Mouse (Mus musculus) right cerebral cortex, postnatal 10 days (tissue): ENCODE results near the gene Slc2a5.

ENCODE experiments used
- DNase-seq, 2 experiments: peaks; one replicate each; pipeline ENCODE4 v3.0.0; 2021; ENCODE audit warnings: low spot score in 2 of 2

The Slc2a5 gene

DNA sequence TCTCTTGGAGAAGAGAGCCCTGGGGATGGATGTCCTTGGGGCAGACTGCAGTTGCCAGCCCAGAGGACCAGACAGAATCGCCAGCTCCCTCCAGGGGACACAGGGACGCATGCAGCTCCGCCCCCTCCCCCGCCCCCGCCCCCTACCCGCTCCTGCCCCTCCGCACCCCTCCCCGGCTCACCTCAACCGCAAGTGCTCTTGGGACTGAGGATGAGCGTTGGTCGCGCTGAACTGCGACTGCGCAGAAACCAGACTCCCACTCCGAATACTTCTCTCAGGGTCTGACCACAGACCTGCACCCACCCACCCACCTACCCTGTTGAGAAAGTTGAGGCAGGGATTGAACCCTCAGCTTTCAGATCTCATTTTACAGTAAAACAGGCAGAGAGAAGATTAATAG lies at the start of gene Slc2a5:
Slc2a5 (plus strand) TSS at position 229 of the 400 bp plus-strand sequence.
- no peak for DNase-seq

DNA sequence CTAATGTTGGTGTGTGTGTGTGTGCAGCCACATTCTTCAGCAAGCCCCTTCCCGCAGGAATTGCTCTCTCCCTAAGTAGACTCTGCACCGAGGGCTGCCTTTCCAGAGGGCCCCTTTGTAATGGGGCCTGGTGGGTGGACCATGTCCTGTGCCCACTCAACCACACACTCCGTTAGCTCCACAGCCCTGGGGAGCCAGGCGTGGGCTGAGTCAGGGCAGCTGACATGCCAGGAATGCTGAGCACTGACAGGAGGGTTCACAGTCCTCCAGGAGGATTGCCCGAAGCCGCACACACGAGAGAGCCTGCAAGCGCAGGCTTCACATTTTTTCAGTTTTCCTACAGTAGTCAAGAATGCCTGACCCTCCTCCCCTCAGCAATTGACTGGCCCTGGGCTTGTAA lies 48.9 kb upstream of the Slc2a5 start:
- DNase-seq: no peak

DNA sequence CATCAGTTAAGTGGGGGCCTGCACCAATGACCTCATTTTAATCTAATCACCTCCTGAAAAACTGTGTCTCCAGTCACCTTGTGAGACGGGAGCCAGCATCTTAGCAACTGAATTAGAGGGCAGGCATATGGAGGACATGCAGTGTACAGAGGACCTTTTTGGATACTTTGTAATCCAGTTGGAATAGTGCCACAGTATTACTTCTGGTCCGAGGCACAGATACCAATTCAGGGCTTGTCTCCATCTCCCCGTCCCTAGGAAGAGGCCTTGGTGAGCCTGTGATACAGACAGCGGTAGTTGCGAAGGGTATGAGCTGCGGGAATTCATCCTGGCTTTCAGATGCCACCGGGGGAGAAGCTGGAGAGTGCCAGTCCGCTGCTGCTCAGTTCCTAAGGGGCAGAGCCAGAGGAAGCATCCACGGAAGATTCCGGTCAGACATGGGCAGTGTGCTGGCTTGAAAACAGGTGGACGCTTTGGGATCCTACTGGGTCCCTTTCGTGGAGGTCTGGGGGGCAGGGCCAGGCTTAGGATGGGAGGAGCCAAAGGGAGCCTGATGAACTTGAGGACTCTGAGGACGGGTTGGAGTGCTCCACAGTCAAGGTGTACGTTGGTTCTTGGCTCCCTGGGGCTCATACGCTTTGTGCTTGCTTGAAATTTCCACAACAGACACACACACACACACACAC lies 46.5 kb upstream of the Slc2a5 start:
- DNase-seq: no peak

DNA sequence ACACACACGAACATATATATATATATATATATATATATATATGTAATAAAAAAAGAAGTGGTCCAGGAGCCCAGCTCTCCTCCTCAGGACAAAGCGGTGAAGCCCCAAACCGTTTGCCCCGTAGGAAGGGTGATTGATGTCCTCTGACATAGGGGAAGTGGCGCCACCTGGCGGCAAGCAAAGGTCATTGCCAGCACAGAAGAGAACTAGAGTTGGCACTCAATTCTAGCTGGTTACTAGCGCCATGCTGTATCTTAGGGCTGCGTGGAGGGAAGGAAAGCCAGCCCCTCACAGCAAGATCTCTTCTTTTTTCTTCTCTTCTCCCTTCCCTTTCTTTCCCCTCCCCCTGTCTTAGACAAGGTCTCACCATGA lies 46.0 kb upstream of the Slc2a5 start:
- DNase-seq: peak in 1 of 2 experiments; percentile 56

DNA sequence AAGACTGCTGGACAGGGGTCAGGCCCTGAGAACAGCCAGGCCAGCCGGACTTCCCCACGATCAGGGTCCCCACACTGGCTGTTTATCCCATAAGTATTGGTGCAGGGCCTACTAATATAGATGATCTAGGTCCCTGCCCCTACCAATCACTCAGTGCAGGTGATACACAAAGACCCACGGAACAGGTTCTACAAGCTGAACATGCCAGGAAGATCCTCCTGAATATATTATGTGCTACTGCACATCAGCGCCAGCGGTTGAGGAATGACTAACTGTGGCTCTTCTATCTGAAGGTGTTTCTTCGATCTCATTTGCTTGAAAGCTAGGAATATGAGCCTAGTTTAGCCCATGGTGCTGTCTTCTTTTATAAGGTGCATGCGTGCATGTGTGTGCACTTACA lies 43.7 kb upstream of the Slc2a5 start:
- DNase-seq: no peak

DNA sequence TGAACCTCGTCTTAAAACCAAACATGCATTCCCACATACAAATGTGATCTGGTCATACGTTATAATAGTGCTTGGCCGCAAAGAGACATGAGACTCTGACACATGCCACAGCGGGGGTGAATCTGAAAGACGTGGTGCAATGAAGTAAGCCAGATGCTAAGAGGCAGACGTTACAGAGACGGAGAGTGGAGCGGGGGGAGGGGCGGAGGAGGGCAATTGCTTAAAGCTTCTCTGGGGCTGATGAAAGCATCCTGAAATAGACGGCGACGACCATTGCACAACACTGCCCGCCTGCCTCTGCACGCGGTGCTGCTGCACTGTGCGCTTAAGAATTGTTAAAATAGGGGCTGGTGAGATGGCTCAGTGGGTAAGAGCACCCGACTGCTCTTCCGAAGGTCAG lies 42.9 kb upstream of the Slc2a5 start:
- DNase-seq: no peak

DNA sequence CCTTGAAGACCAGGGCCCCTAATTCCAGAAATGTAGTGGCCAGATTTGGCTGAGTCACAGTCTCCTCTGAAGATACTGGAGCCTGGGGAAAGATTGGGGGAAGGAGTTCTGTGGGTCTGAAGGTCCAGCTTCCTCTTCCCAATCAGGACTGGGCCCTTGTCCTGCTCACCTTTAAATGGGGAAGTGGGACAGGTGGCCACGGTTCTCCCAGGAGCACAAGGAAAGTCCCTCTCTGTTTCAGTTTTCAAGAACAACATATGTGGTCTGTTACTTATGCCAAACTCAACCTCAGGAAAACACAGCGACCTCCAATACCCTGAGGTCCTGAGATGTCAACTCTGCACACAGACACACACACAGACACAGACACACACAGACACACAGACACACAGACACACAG lies 40.4 kb upstream of the Slc2a5 start:
- no peak for DNase-seq

DNA sequence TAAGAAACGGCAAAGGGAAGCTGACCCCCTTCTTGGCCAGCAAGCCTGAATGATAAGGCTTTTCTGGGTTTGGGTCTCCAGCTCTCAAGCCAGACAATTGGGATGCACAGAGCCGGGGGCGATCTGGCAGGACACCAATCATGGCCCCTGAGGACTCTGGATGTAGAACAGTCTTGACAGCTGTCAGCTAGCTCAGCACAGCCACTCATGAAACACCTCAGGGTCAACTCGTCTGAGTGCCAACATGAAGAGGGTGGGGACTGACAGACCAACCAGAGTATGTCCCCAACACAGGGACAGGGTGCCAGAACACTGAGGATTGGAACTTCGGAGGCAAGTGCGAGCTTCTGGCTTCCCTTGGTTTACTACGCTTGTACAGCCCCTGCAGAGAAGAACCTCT lies 39.8 kb upstream of the Slc2a5 start:
- no peak for DNase-seq

DNA sequence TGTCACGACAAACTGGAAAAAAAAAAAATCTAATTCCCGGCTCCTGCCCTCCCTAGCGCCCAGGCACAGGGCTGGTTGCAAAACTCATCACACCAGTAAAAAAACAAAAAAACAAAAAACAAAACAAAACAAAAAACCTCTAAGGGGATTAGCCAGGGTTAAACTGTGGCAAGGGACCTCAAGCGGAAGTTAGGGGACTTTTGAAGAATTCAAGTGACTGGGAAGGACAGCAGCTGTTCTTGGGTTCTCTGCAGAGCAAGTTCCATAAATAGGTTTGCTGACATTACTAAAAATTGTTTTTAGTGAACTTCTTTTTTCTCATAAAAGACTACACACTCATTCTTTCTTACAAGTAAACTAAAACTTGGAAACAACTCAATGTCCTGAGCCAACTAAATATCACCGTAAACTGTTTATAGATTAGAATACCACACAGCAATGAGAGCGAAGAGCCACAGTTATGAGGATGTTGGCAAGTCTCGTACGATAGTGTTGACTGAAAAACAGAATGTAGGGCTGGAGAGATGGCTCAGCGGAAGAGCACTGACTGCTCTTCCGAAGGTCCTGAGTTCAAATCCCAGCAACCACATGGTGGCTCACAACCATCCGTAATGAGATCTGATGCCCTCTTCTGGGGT lies 38.6 kb upstream of the Slc2a5 start:
- DNase-seq: no peak

DNA sequence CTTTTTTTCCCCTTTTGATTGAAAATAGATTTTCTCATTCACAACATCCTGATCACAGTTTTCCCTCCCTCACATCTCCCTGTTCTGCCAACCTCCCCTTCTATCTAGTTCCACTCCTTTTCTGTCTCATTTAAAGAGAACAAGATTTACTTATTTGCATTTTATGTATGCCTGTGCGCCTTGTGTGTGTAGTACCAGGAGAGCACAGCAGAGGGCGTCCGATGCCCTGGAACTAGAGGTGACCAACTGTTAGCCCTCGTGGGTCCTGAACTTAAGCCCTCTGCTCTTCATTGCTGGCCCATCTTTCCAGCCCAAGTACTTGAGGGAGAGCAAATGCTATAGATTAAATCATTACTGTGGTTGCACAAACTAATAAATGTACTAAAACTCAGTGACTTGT lies 33.7 kb upstream of the Slc2a5 start:
- no peak for DNase-seq

DNA sequence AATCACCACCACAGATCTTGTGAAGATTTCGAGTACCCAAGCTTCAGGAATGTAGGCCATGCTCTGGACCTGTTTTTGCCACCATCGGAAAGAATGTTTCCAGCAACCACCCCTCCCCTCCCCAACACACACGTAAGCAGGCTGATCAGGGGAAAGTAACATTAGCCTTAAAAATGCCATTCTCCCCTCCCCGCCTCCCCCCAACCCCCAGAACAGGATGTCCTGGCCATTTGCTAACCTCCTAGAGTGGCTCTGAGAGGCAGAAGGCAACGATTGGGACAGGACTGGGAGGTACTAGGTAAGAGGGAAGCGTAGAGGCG lies 32.3 kb upstream of the Slc2a5 start:
- no peak for DNase-seq

DNA sequence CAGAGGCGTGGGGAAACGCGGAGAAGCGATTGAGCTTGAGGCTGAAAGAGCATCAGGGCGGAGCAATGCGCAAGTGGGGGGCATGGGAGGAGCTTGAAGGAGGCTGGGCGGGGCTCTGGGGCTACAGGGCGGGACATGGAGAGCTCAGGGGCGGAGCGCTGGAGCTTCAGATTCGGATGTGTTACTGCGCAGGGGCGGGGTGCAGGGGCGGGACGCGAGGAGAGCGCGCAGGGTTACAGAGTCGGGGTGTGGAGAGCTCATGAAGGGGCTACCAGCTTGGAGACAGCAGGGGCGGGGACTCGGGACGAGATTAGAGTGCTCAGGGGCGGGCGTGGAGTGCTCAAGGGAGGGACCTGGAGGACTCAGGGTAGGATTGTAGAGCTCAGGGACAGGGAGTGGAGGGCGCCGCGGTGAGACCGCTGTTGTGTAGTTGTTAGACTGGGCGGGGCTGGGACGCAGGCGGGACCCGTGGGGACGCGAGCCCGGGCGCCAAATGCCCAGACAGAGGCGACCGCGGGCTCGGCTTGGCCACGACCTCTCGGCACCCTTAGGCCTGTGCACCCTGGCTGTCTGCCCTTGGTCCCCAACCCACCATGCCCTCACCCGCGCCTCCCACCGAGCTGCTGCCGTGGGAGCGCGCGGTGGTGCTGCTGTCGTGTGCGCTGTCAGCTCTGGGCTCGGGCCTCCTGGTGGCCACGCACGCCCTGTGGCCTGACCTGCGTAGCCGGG lies 31.8 kb upstream of the Slc2a5 start, which contains the start of gene Gpr157:
Gpr157 (plus strand) TSS at position 205 of the 729 bp plus-strand sequence.
- peak; percentile 92 for DNase-seq

DNA sequence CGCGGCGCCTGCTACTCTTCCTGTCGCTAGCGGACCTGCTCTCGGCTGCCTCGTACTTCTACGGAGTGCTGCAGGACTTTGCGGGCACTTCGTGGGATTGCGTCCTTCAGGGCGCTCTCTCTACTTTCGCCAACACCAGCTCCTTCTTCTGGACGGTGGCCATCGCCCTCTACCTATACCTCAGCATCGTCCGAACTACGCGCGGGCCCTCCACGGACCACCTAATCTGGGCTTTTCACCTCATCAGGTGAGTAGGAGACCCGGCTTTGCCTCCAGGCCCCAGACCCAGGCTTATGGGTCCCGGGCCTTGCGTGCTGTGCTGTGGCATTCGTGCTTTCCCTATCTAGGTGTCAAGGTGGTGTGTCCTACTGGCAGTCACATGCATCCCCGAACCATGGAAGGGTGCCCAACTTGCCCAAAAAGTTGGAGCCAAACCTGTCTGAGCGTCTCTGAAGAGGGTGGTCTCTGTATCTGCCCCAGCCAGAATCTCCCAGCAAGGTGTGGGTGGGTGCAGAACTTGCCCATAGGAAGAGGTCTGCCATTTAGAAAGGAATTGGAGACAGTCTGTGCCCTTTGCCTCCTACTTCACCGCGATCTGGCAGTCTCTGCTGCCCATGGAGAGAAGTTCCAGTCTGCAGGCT lies 31.1 kb upstream of the Slc2a5 start:
- peak in 1 of 2 experiments; percentile 35 for DNase-seq

DNA sequence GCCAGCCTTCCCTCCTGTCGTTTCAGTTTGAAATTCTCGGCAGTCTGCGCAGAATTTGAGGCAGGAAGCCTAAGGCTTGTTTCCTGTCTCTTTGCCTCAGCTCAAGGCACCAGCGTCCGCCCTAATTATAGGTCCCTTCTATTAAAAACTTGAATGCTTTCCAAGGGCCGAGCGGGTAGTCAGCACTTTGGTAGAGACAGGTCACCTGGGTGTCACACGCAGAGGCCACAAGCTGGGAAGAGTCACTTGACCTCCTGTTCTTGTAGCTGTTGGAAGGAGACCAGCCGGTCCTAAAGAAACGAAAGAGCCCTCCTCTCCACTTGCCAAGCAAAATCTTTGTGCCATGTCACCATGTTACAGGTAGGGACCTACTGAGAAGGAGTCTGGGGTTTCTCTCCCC lies 30.0 kb upstream of the Slc2a5 start:
- no peak for DNase-seq

DNA sequence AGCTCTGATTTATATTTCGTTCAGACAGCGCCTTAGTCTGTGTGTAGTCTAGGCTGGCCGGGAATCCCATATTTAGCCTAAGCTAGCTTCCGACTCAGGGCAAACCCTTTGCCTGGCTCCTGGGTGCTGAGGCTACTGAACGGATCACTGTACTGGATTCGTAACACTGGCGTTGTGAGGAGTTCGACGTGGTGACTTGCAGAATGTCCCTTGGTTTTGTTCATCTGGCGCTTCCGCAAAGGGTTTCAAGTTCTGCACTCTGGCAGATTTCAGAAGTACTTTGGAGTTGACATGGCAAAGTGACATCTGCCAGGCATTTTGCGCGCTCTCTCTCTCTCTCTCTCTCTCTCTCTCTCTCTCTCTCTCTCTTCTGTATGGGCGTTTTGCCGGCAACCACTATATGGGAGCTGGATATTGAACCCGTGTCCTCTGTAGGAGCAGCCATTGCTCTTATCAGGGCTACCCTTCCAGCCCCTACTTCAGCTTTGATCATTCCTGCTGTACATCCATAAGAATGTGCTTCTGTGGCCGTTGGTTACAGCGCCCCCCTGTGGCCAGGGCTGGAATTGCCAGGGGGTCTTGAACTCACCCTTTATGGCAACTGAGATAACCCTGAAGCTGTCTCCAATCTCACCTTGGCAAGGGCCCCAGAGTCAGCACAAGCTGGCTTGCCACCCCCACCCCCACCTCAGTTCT lies 27.0 kb upstream of the Slc2a5 start:
- no peak for DNase-seq

DNA sequence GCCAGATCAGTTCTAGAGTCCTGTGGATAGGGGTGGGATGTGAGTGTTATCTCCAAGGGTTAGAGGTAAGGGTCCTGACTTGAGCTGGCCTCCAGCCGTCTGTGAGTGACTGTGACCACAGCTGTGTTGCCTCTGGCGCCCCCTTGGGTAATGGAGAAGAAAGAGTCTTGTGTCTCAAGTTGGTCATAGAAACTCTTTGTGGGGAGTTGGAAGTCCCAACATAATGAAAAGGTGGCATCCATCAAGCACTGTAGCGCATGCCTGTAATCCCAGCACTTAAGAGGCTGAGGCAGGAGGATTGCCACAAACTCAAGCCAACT lies 26.5 kb upstream of the Slc2a5 start:
- DNase-seq: no peak

DNA sequence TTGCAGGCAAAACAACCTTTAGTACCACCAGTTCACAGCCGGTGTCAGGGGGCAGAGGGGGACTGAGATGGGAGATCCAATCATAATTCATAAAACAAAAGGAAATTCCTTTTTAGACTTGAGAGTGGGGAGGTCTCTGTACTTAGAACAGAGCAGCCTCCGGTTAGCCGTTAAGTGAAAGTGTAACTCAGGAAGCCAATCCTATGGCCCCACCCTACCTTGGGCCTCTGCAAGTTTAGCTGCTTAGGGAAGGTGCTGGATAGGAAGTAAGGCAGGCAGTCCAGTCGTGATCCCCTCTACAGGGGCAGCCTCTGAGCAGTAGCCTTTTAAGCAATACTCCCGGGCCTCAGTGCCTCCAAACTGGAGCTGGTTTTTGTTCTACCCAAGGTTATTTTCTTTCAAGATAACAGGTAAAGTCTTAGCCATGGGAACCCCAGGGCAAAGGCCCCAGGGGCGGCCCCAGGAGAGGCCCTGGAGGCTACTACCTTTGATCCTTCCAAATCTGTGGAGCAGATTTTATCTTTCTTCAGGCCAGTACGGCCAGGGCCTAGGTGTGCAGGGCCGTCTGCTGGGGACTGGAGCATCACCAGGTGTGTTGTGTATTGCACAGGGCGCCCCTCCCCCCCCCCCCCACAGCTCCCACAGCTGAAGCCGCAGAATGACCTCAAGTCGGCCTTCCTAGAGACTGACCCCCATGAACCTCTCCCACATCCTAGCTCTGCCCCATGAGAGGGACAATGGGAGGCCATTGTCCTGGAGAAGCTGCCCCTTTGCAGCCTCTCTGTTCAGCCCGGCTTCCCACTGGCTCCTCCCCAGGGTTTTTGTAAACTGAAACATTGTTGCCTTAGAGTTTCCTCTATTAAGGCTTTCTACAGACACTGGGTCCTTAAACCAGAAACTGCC lies 25.3 kb upstream of the Slc2a5 start:
- DNase-seq: no peak

DNA sequence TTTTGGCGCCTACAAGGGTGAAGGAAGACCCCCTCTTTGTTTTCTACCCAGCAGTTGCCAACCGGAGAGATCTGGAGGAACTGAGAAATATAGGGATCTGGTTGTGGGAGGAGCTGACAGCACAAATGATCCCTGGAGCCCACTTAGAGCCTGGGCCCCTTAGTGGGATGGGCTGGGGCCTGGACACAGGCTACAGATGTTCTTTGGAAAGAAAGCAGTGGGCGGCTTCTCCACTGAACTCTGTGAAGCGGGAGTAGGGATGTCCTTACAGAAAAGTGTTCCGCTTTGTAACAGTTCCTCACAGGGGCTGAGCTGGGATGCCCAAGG lies 24.7 kb upstream of the Slc2a5 start:
- DNase-seq: no peak

DNA sequence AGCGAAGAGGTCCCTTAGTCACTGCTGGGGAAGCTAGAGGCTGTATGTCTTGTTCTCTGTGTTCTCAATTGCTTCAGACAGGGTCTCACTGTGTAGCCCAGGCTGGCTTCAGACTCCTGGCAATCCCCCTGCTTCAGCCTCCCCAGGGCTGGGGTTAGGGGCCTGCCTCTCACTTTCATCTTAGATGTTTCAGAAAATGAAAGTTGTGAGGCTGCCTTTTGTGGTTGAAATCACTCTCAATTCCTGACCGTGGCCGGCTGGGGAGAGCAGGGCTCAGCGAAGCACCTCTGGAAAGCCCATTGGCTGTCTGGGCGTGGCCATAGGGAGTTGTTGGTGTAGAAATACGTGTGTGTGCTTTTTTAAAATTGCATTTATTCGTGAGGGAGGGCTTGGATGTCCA lies 22.8 kb upstream of the Slc2a5 start:
- no peak for DNase-seq

DNA sequence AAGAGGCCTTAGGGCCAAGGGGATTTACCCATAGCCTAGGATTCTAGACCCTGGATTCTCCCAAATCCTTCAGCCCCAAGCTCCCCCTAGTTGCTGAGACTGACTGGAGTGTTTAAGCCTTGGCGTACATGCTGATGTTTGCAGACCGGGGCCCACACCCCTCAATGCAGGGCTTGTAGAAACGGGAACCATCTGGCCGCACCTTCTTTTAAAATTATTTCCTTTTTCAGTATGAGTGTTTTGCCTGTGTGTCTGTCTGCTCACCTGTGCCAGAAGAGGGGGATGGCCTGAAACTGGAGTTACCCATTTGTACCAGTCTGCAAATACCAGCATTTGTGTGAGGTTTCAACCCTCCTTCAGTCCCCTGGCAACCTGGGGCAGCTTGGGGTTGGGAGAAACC lies 21.2 kb upstream of the Slc2a5 start:
- DNase-seq: no peak

DNA sequence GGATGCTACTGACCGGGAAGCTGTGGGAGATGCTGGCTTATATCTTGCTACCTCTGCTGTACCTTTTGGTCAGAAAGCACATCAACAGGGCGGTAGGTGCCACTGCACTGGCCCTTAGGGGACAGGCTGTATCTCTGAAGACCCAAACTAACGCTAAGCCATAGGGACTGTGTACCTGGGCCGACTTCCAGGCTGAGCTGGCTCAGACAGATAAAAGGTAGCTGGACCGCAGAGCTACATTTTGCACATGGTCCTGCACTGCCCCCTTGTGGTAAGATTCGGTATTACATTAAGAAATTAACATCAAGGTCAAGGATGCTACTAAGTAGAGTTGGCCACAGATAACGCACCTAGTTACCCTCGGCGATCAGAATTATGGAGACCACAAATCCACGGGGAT lies 20.2 kb upstream of the Slc2a5 start:
- peak; percentile 65 to 69 for DNase-seq
